Mouse (Mus musculus): ENCODE data around the gene Zc3h12c. TPM values are rescaled to one million over a fixed set of nuclear protein-coding genes. Genes with fewer than 3 reads are reported as not detected.

The Zc3h12c gene
- polyA plus RNA-seq, 1 experiment from 2014 or later = 9.9 TPM

GRCm38 (mm10) chr9:52155417-52155816 lies 13.0 kb downstream of the Zc3h12c start:
- H3K9me3 ChIP-seq (replicated peaks; ENCODE audit: control insufficient read depth, low read length) = no peaks in the 10 kb centered on the region
- DNase-seq (ENCODE audit: low spot score) = no peak
- H3K4me3 ChIP-seq (ENCODE audit: low read depth, low read length) = no peak overlapping the region
- no peaks in the 10 kb centered on the region for H3K27me3 ChIP-seq (replicated peaks; ENCODE audit: control insufficient read depth, insufficient read depth, low read length)
- ATAC-seq = no peak
- peaks cover 23% of the 10 kb centered on the region; the same call in 1 of the 2 replicates for H3K4me1 ChIP-seq (ENCODE audit: control insufficient read depth, insufficient read depth, low read length)
- WGBS = 80% methylated on average over 4 of the region's 4 CpGs
- H3K9ac ChIP-seq (ENCODE audit: low read length) = no peak overlapping the region
- H3K36me3 ChIP-seq (ENCODE audit: control insufficient read depth, insufficient read depth, low read length) = no peaks in the 10 kb centered on the region
- H3K27ac ChIP-seq (ENCODE audit: low read depth, low read length) = no peak overlapping the region
- H3K4me2 ChIP-seq (ENCODE audit: low read length) = no peak overlapping the region

DNA sequence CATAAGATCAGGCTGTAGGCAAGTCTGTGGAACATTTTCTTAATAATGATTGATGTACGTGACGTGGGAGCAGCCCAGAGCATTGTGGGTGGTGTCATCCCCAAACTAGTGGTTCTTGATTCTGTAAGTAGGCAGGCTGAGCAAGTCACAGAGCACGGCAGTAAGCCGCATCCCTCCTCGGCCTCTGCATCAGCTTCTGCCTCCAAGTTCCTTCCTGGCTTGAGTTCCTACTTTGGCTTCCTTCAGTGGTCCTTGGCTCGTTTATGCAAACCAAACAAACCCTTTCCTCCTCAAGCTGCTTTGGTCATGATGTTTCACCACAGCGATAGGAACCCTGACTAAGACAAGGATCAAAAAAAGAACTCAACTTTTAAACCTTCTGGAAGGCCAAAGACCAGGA lies 14.1 kb downstream of the Zc3h12c start:
- 77% methylated on average over 7 of the region's 7 CpGs for WGBS
- H3K4me2 ChIP-seq (ENCODE audit: low read length) = no peak overlapping the region
- ATAC-seq = no peak

DNA sequence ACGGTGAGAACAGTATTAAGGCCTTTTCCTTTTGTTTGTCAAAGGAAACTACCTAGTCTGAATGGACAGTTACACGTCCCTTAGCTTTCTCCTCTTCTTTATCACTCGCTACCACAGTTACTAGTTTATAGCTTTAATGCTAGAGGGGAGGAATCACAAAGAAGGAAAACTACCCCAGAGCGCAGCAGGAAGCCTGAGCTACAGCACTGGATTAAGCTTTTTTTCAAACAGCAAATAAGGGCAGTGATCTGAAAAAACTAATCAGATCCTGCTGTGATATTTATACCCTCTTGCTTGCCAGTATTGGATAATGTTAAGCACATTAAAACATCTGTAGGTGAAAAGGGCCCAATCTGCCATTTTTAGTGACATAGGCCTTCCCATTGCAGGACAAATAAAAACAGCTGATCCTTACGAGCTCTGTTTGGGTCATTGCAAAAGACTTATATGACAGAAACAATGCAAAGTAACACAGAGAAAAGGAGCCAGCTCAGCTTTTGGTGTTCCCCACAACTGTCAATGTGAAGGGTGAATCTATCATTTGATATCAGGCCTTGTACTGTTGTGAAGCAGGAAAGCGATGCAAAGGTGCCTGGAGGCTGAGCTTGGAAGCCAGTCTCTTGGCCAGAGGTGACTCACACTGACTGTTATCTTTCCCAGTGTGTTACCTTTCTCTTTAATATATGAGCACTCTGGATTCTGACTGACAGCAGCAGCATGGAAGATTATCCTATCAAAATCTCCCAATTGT lies 16.1 kb downstream of the Zc3h12c start:
- Histone ChIP-seq H3K4me1 (ENCODE audit: control insufficient read depth, insufficient read depth, low read length) (peaks cover 31% of the 10 kb centered on the region), H3K27me3 (replicated peaks; ENCODE audit: control insufficient read depth, insufficient read depth, low read length) (no peaks in the 10 kb centered on the region), H3K9me3 (replicated peaks; ENCODE audit: control insufficient read depth, low read length) (no peaks in the 10 kb centered on the region), H3K9ac (ENCODE audit: low read length) (no peak overlapping the region), H3K4me2 (ENCODE audit: low read length) (no peak overlapping the region), H3K4me3 (ENCODE audit: low read depth, low read length) (no peak overlapping the region), H3K27ac (ENCODE audit: low read depth, low read length) (peak overlapping the region; percentile 63; the same call in 1 of the 2 replicates), H3K36me3 (ENCODE audit: control insufficient read depth, insufficient read depth, low read length) (no peaks in the 10 kb centered on the region)
- 23% methylated on average over 6 of the region's 6 CpGs for WGBS
- DNase-seq (ENCODE audit: low spot score) (no peak), ATAC-seq (no peak)

More for the DNA sequence above, 14.1 kb downstream of the Zc3h12c start:
- Histone ChIP-seq H3K4me3 (ENCODE audit: low read depth, low read length) (no peak overlapping the region), H3K27ac (ENCODE audit: low read depth, low read length) (no peak overlapping the region), H3K9me3 (replicated peaks; ENCODE audit: control insufficient read depth, low read length) (no peaks in the 10 kb centered on the region), H3K27me3 (replicated peaks; ENCODE audit: control insufficient read depth, insufficient read depth, low read length) (no peaks in the 10 kb centered on the region), H3K9ac (ENCODE audit: low read length) (no peak overlapping the region), H3K36me3 (ENCODE audit: control insufficient read depth, insufficient read depth, low read length) (no peaks in the 10 kb centered on the region), H3K4me1 (ENCODE audit: control insufficient read depth, insufficient read depth, low read length) (peaks cover 26% of the 10 kb centered on the region)
- no peak for DNase-seq (ENCODE audit: low spot score)

GRCm38 (mm10) chr9:52149768-52150167 lies 18.6 kb downstream of the Zc3h12c start:
- Histone ChIP-seq H3K27ac (ENCODE audit: low read depth, low read length) (peak overlapping the region; percentile 93), H3K4me1 (ENCODE audit: control insufficient read depth, insufficient read depth, low read length) (peaks cover 41% of the 10 kb centered on the region), H3K4me3 (ENCODE audit: low read depth, low read length) (no peak overlapping the region), H3K9me3 (replicated peaks; ENCODE audit: control insufficient read depth, low read length) (no peaks in the 10 kb centered on the region), H3K9ac (ENCODE audit: low read length) (no peak overlapping the region), H3K4me2 (ENCODE audit: low read length) (peak overlapping the region; percentile 59; the same call in 1 of the 2 replicates), H3K27me3 (replicated peaks; ENCODE audit: control insufficient read depth, insufficient read depth, low read length) (no peaks in the 10 kb centered on the region), H3K36me3 (ENCODE audit: control insufficient read depth, insufficient read depth, low read length) (no peaks in the 10 kb centered on the region)
- DNase-seq (ENCODE audit: low spot score) = no peak
- 31% methylated on average over 6 of the region's 6 CpGs for WGBS
- no peak for ATAC-seq

GRCm38 (mm10) chr9:52149286-52149685 lies 19.1 kb downstream of the Zc3h12c start:
- DNase-seq (ENCODE audit: low spot score) (peak; percentile 92), ATAC-seq (peak; percentile 78)
- whole genome bisulfite sequencing = 8% methylated on average over 4 of the region's 4 CpGs
- H3K36me3 ChIP-seq (ENCODE audit: control insufficient read depth, insufficient read depth, low read length) = no peaks in the 10 kb centered on the region
- H3K9me3 ChIP-seq (replicated peaks; ENCODE audit: control insufficient read depth, low read length) = no peaks in the 10 kb centered on the region
- H3K4me2 ChIP-seq (ENCODE audit: low read length) = peak overlapping the region; percentile 59
- H3K4me1 ChIP-seq (ENCODE audit: control insufficient read depth, insufficient read depth, low read length) = peaks cover 43% of the 10 kb centered on the region
- H3K4me3 ChIP-seq (ENCODE audit: low read depth, low read length) = peak overlapping the region; percentile 33
- H3K27me3 ChIP-seq (replicated peaks; ENCODE audit: control insufficient read depth, insufficient read depth, low read length) = no peaks in the 10 kb centered on the region
- H3K27ac ChIP-seq (ENCODE audit: low read depth, low read length) = peak overlapping the region; percentile 93
- H3K9ac ChIP-seq (ENCODE audit: low read length) = peak overlapping the region; percentile 70

DNA sequence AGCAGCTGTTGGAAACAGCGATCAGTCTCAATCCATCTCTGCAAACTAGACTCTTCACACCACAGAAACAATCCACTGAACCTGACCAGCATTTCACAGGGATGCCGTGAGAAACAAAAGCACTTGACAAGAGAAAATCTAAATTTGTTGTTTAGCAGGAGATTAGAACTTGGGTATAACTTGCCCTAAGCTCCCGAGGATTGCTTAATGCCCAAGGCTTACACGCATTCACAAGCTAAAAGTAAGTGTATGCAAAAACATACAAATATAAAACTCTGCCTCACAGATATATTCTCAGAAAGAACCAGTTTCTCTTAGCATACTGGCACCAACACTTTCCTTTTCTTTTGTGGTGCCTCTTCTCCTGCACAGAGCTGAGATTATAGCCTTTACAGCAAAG lies 19.5 kb downstream of the Zc3h12c start:
- Histone ChIP-seq H3K9ac (ENCODE audit: low read length) (peak overlapping the region; percentile 70), H3K36me3 (ENCODE audit: control insufficient read depth, insufficient read depth, low read length) (peaks cover 4% of the 10 kb centered on the region), H3K27me3 (replicated peaks; ENCODE audit: control insufficient read depth, insufficient read depth, low read length) (no peaks in the 10 kb centered on the region), H3K27ac (ENCODE audit: low read depth, low read length) (peak overlapping the region; percentile 93), H3K4me1 (ENCODE audit: control insufficient read depth, insufficient read depth, low read length) (peaks cover 46% of the 10 kb centered on the region), H3K9me3 (replicated peaks; ENCODE audit: control insufficient read depth, low read length) (no peaks in the 10 kb centered on the region), H3K4me3 (ENCODE audit: low read depth, low read length) (peak overlapping the region; percentile 33), H3K4me2 (ENCODE audit: low read length) (peak overlapping the region; percentile 59)
- ATAC-seq (no peak), DNase-seq (ENCODE audit: low spot score) (no peak)
- WGBS = 8% methylated on average over 4 of the region's 4 CpGs

GRCm38 (mm10) chr9:52148311-52148710 lies 20.1 kb downstream of the Zc3h12c start:
- H3K4me2 ChIP-seq (ENCODE audit: low read length) = peak overlapping the region; percentile 59
- peak overlapping the region; percentile 33 for H3K4me3 ChIP-seq (ENCODE audit: low read depth, low read length)
- peak overlapping the region; percentile 70 for H3K9ac ChIP-seq (ENCODE audit: low read length)
- peak overlapping the region; percentile 93 for H3K27ac ChIP-seq (ENCODE audit: low read depth, low read length)
- DNase-seq (ENCODE audit: low spot score) (peak; percentile 68), ATAC-seq (peak; percentile 18; the same call in 1 of the 2 replicates)
- peaks cover 45% of the 10 kb centered on the region for H3K4me1 ChIP-seq (ENCODE audit: control insufficient read depth, insufficient read depth, low read length)
- no peaks in the 10 kb centered on the region for H3K9me3 ChIP-seq (replicated peaks; ENCODE audit: control insufficient read depth, low read length)
- 4% methylated on average over 3 of the region's 3 CpGs for WGBS
- H3K27me3 ChIP-seq (replicated peaks; ENCODE audit: control insufficient read depth, insufficient read depth, low read length) = no peaks in the 10 kb centered on the region
- H3K36me3 ChIP-seq (ENCODE audit: control insufficient read depth, insufficient read depth, low read length) = peaks cover 8% of the 10 kb centered on the region

DNA sequence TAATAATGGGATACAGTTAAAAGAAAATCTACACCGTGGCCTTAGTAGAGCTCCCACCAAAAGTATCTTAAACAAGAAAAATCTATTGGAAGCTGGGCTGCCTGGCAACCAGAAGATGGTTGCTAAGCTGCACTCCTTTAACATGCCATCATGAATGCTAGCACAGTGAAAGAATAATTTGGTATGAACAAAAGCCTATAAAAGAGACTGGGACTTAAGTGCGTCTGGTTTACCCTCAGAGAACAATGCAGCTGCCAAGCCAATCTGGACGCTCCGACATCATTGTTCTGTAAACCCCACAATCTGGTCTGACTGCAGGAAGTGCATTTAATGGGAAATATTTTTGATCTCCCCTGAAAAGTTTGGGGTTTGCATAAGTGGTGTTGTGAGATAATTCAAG lies 22.1 kb downstream of the Zc3h12c start:
- peak overlapping the region; percentile 75 for H3K27ac ChIP-seq (ENCODE audit: low read depth, low read length)
- H3K9ac ChIP-seq (ENCODE audit: low read length) = peak overlapping the region; percentile 49
- H3K9me3 ChIP-seq (replicated peaks; ENCODE audit: control insufficient read depth, low read length) = no peaks in the 10 kb centered on the region
- peak overlapping the region; percentile 48 for H3K4me2 ChIP-seq (ENCODE audit: low read length)
- ATAC-seq (peak; percentile 85), DNase-seq (ENCODE audit: low spot score) (peak; percentile 93)
- peaks cover 41% of the 10 kb centered on the region for H3K4me1 ChIP-seq (ENCODE audit: control insufficient read depth, insufficient read depth, low read length)
- WGBS = 2% methylated on average over 4 of the region's 4 CpGs
- no peaks in the 10 kb centered on the region for H3K27me3 ChIP-seq (replicated peaks; ENCODE audit: control insufficient read depth, insufficient read depth, low read length)
- peaks cover 13% of the 10 kb centered on the region for H3K36me3 ChIP-seq (ENCODE audit: control insufficient read depth, insufficient read depth, low read length)
- peak overlapping the region; percentile 33 for H3K4me3 ChIP-seq (ENCODE audit: low read depth, low read length)

- Histone ChIP-seq H3K27ac (ENCODE audit: low read depth, low read length) (no peak overlapping the region), H3K9me3 (replicated peaks; ENCODE audit: control insufficient read depth, low read length) (no peaks in the 10 kb centered on the region), H3K36me3 (ENCODE audit: control insufficient read depth, insufficient read depth, low read length) (peaks cover 15% of the 10 kb centered on the region), H3K4me3 (ENCODE audit: low read depth, low read length) (no peak overlapping the region), H3K27me3 (replicated peaks; ENCODE audit: control insufficient read depth, insufficient read depth, low read length) (no peaks in the 10 kb centered on the region), H3K9ac (ENCODE audit: low read length) (no peak overlapping the region), H3K4me1 (ENCODE audit: control insufficient read depth, insufficient read depth, low read length) (no peaks in the 10 kb centered on the region), H3K4me2 (ENCODE audit: low read length) (no peak overlapping the region)
- 77% methylated on average over 2 of the region's 2 CpGs for WGBS
- ATAC-seq (no peak), DNase-seq (ENCODE audit: low spot score) (no peak)
Observed at GRCm38 (mm10) chr9:52132771-52133170, 35.6 kb downstream of the Zc3h12c start.
